Comparison of ENCODE assay signal across 22 mouse cellular contexts in genomic region chr1:26229291-26230053, GRCm38 (mm10).
DNase-seq lines count a peak whose midpoint lies in the region; ATAC-seq lines count a peak whose summit lies in the region.
"Had no signal": no experiment of that assay in that cellular context is flagged by ENCODE, and none has a peak within 500 bp of the region (broad histone marks: within the 10 kb centered on the region; RNA-seq: fewer than 3 reads in every experiment).

No protein-coding gene starts in this region.

- no peak overlapping the region for H3K27ac ChIP-seq in forebrain, embryonic 11.5 days (ENCODE audit: low read depth, low read length)
- H3K27ac ChIP-seq in forebrain, embryonic 16.5 days (ENCODE audit: low read length): no peak overlapping the region
- H3K27ac ChIP-seq in midbrain, embryonic 13.5 days: no peak overlapping the region
- no peak overlapping the region for H3K27ac ChIP-seq in midbrain, embryonic 15.5 days
- H3K27ac ChIP-seq: heart, adult 2 months; heart, embryonic 15.5 days; intestine, embryonic 15.5 days; limb, embryonic 12.5 days; liver, embryonic 12.5 days; stomach, postnatal 0 days had no signal

- H3K9me3 ChIP-seq in forebrain, embryonic 11.5 days (ENCODE audit: control insufficient read depth, low read length): no peaks in the 10 kb centered on the region
- no peaks in the 10 kb centered on the region for H3K9me3 ChIP-seq in forebrain, embryonic 16.5 days (ENCODE audit: control insufficient read depth, low read length)
- no peaks in the 10 kb centered on the region for H3K9me3 ChIP-seq in midbrain, embryonic 13.5 days
- H3K9me3 ChIP-seq in midbrain, embryonic 15.5 days: no peaks in the 10 kb centered on the region
- H3K9me3 ChIP-seq: heart, embryonic 15.5 days; intestine, embryonic 15.5 days; limb, embryonic 12.5 days; liver, embryonic 12.5 days; megakaryocyte, embryonic 14.5 days had no signal

- ATAC-seq in forebrain, embryonic 11.5 days (replicated peaks; ENCODE audit: low FRiP score): peak; percentile 87
- ATAC-seq in forebrain, embryonic 16.5 days: no peak
- ATAC-seq in midbrain, embryonic 13.5 days: 0 out of 2 replicates have a peak, but pooled peaks have one; percentile 45
- ATAC-seq in midbrain, embryonic 15.5 days (replicated peaks): no peak
- ATAC-seq: intestine, embryonic 15.5 days; liver, embryonic 12.5 days had no signal

- no peak for DNase-seq in forebrain, embryonic 11.5 days (ENCODE audit: low spot score)
- peak; percentile 36 for DNase-seq in embryo, embryonic 10.5 days (ENCODE audit: low spot score)
- peak; percentile 5 for DNase-seq in mesoderm, embryonic 11.5 days (ENCODE audit: low read depth, low spot score)
- DNase-seq in layer of hippocampus, postnatal 10 days (ENCODE audit: low spot score in 2 of 2): no peak
- DNase-seq: adrenal gland, adult 8-10 months; cerebellum, postnatal 10 days; gastrocnemius, postnatal 25 days; heart, adult 2 months; heart, postnatal 4 days; kidney, adult 9 months; kidney, postnatal 25 days; lung, adult 2 months; right cerebral cortex, adult 18-20 months had no signal

- no peak overlapping the region for H3K4me3 ChIP-seq in forebrain, embryonic 11.5 days (ENCODE audit: low read depth, low read length)
- H3K4me3 ChIP-seq in forebrain, embryonic 16.5 days (replicated peaks; ENCODE audit: low read length): no peak overlapping the region
- no peak overlapping the region for H3K4me3 ChIP-seq in midbrain, embryonic 13.5 days (replicated peaks)
- no peak overlapping the region for H3K4me3 ChIP-seq in midbrain, embryonic 15.5 days
- H3K4me3 ChIP-seq: heart, adult 2 months; heart, embryonic 15.5 days; intestine, embryonic 15.5 days; limb, embryonic 12.5 days; liver, embryonic 12.5 days; megakaryocyte, embryonic 14.5 days had no signal

- H3K4me1 ChIP-seq in forebrain, embryonic 11.5 days (replicated peaks; ENCODE audit: control insufficient read depth, insufficient read depth, low read length): no peaks in the 10 kb centered on the region
- H3K4me1 ChIP-seq in forebrain, embryonic 16.5 days (replicated peaks; ENCODE audit: control insufficient read depth, insufficient read depth, low read length): no peaks in the 10 kb centered on the region
- H3K4me1 ChIP-seq in midbrain, embryonic 13.5 days (replicated peaks): peaks cover 5% of the 10 kb centered on the region; the same call in 1 of the 2 replicates
- H3K4me1 ChIP-seq in midbrain, embryonic 15.5 days: no peaks in the 10 kb centered on the region
- H3K4me1 ChIP-seq: heart, embryonic 15.5 days; intestine, embryonic 15.5 days; limb, embryonic 12.5 days; liver, embryonic 12.5 days; megakaryocyte, embryonic 14.5 days had no signal

- no peak overlapping the region for H3K4me2 ChIP-seq in forebrain, embryonic 11.5 days (ENCODE audit: low read depth, low read length, severe bottlenecking)
- H3K4me2 ChIP-seq in forebrain, embryonic 16.5 days (ENCODE audit: low read length): no peak overlapping the region
- no peak overlapping the region for H3K4me2 ChIP-seq in midbrain, embryonic 13.5 days (replicated peaks)
- no peak overlapping the region for H3K4me2 ChIP-seq in midbrain, embryonic 15.5 days
- H3K4me2 ChIP-seq: heart, embryonic 15.5 days; intestine, embryonic 15.5 days; limb, embryonic 12.5 days; liver, embryonic 12.5 days had no signal

- no peaks in the 10 kb centered on the region for H3K36me3 ChIP-seq in forebrain, embryonic 11.5 days (ENCODE audit: control insufficient read depth, insufficient read depth, low read length)
- H3K36me3 ChIP-seq in forebrain, embryonic 16.5 days (ENCODE audit: control insufficient read depth, insufficient read depth): no peaks in the 10 kb centered on the region
- H3K36me3 ChIP-seq in midbrain, embryonic 13.5 days: no peaks in the 10 kb centered on the region
- no peaks in the 10 kb centered on the region for H3K36me3 ChIP-seq in midbrain, embryonic 15.5 days (replicated peaks)
- H3K36me3 ChIP-seq: heart, embryonic 15.5 days; intestine, embryonic 15.5 days; limb, embryonic 12.5 days; liver, embryonic 12.5 days had no signal

- H3K27me3 ChIP-seq in forebrain, embryonic 11.5 days (ENCODE audit: control insufficient read depth, insufficient read depth, low read length): no peaks in the 10 kb centered on the region
- H3K27me3 ChIP-seq in forebrain, embryonic 16.5 days (replicated peaks; ENCODE audit: control insufficient read depth, insufficient read depth, low read length): no peaks in the 10 kb centered on the region
- no peaks in the 10 kb centered on the region for H3K27me3 ChIP-seq in midbrain, embryonic 13.5 days
- H3K27me3 ChIP-seq in midbrain, embryonic 15.5 days (replicated peaks): no peaks in the 10 kb centered on the region
- H3K27me3 ChIP-seq: heart, embryonic 15.5 days; intestine, embryonic 15.5 days; limb, embryonic 12.5 days; liver, embryonic 12.5 days; megakaryocyte, embryonic 14.5 days had no signal

- WGBS in forebrain, embryonic 11.5 days: 44% methylated on average over 8 of the region's 8 CpGs
- 46% methylated on average over 8 of the region's 8 CpGs for WGBS in forebrain, embryonic 16.5 days
- WGBS in midbrain, embryonic 13.5 days: 51% methylated on average over 8 of the region's 8 CpGs
- 46% methylated on average over 8 of the region's 8 CpGs for WGBS in midbrain, embryonic 15.5 days

- no peak overlapping the region for H3K9ac ChIP-seq in forebrain, embryonic 11.5 days (ENCODE audit: low read length)
- H3K9ac ChIP-seq in forebrain, embryonic 16.5 days (replicated peaks; ENCODE audit: low read depth, low read length): no peak overlapping the region
- no peak overlapping the region for H3K9ac ChIP-seq in midbrain, embryonic 13.5 days (replicated peaks)
- H3K9ac ChIP-seq in midbrain, embryonic 15.5 days: no peak overlapping the region
- H3K9ac ChIP-seq: heart, embryonic 15.5 days; intestine, embryonic 15.5 days; limb, embryonic 12.5 days; liver, embryonic 12.5 days had no signal

Comparison
In these comparisons a context has a peak if more than half of its experiments do, and no peak if none do; other contexts are left out.
1. ATAC-seq: peak in forebrain, embryonic 11.5 days (single experiment) and midbrain, embryonic 13.5 days (single experiment); none in forebrain, embryonic 16.5 days (single experiment) and midbrain, embryonic 15.5 days (single experiment).
2. DNase-seq: peak in embryo, embryonic 10.5 days (single experiment) and mesoderm, embryonic 11.5 days (single experiment); none in forebrain, embryonic 11.5 days (single experiment) and layer of hippocampus, postnatal 10 days (0 of 2).